8 mouse cellular contexts compared by ENCODE assay signal in the genomic region with DNA sequence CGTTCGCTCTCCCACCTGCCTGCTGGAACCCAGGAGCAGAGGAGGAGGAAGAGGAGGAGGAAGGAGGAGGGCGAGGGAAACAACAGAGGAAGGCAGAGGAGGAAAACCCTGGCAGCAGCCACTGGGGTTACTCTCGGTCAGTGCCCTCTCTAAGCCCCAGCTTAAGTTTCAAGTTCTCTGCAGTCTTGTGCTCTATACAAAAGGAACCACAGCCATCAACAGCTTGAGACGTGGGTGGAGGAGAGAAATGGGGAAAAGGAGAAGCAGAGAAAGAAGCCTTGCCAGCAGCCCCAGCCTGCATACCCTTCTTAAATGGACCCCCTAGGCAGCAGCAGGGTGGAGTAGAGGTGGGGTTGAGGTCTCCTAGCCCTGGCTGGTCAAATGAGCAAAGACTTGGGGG. TPM values are rescaled to one million over a fixed set of nuclear protein-coding genes. Genes with fewer than 3 reads are reported as not detected.
DNase-seq lines count a peak whose midpoint lies in the region; ATAC-seq and TF ChIP-seq lines count a peak whose summit lies in the region.

No protein-coding gene starts in this region.

- TF ChIP-seq POLR2A in cerebellum, adult 2 months (IDR thresholded peaks at IDR 0.05; ENCODE audit: borderline replicate concordance, insufficient read depth, low read length), result no peak

- H3K4me3 ChIP-seq in liver, embryonic 12.5 days, result no peak overlapping the region
- no peak overlapping the region for H3K4me3 ChIP-seq in kidney, embryonic 16.5 days (ENCODE audit: low read length)
- no peak overlapping the region for H3K4me3 ChIP-seq in cerebellum, adult 2 months (replicated peaks; ENCODE audit: insufficient read depth, low read depth, low read length)

- no peak overlapping the region for H3K9ac ChIP-seq in liver, embryonic 12.5 days
- H3K9ac ChIP-seq in kidney, embryonic 16.5 days (replicated peaks; ENCODE audit: low read length), result no peak overlapping the region

- H3K4me2 ChIP-seq in liver, embryonic 12.5 days, result no peak overlapping the region
- no peak overlapping the region for H3K4me2 ChIP-seq in kidney, embryonic 16.5 days (replicated peaks; ENCODE audit: low read depth, low read length)

- 43% methylated on average over 2 of the region's 5 CpGs for WGBS in liver, embryonic 12.5 days (ENCODE audit: insufficient replicate concordance)
- 10% methylated on average over 3 of the region's 5 CpGs for WGBS in kidney, embryonic 16.5 days
- 31% methylated on average over 3 of the region's 5 CpGs for WGBS in cerebellum, adult 2 months

- no peak for ATAC-seq in liver, embryonic 12.5 days
- peak; percentile 64; the same call in 1 of the 2 replicates for ATAC-seq in kidney, embryonic 16.5 days (ENCODE audit: low FRiP score, low TSS enrichment)
- ATAC-seq in monocyte, adult 5-6 weeks (replicated peaks; ENCODE audit: insufficient number of reproducible peaks, low FRiP score, low TSS enrichment, poor library complexity, severe bottlenecking), result peak; percentile 63

- DNase-seq in liver, result no peak
- DNase-seq in R1 (ENCODE audit: low read depth, low spot score), result peak; percentile 9
- peak; percentile 18 for DNase-seq in embryo, embryonic 9.5 days (ENCODE audit: extremely low spot score)
- no peak for DNase-seq in cerebellum, postnatal 36 days
- no peak for DNase-seq in cerebellum, adult 2 months

- H3K36me3 ChIP-seq in liver, embryonic 12.5 days, result peaks cover 11% of the 10 kb centered on the region; the same call in 1 of the 2 replicates
- H3K36me3 ChIP-seq in kidney, embryonic 16.5 days (ENCODE audit: insufficient read depth, low read length), result no peaks in the 10 kb centered on the region

- no peaks in the 10 kb centered on the region for H3K27me3 ChIP-seq in liver, embryonic 12.5 days (replicated peaks)
- no peaks in the 10 kb centered on the region for H3K27me3 ChIP-seq in kidney, embryonic 16.5 days (ENCODE audit: insufficient read depth, low read length)
- no peaks in the 10 kb centered on the region for H3K27me3 ChIP-seq in cerebellum, adult 2 months (ENCODE audit: control insufficient read depth, insufficient read depth, low read length)

- TF ChIP-seq CTCF in cerebellum, adult 2 months (IDR thresholded peaks at IDR 0.05; ENCODE audit: borderline replicate concordance, insufficient read depth, low read depth, low read length), result no peak

- no peaks in the 10 kb centered on the region for H3K9me3 ChIP-seq in liver, embryonic 12.5 days (replicated peaks)
- no peaks in the 10 kb centered on the region for H3K9me3 ChIP-seq in kidney, embryonic 16.5 days (ENCODE audit: low read length)

- H3K4me1 ChIP-seq in liver, embryonic 12.5 days, result peaks cover 39% of the 10 kb centered on the region
- peaks cover 16% of the 10 kb centered on the region for H3K4me1 ChIP-seq in kidney, embryonic 16.5 days (ENCODE audit: insufficient read depth, low read length)
- H3K4me1 ChIP-seq in cerebellum, adult 2 months (ENCODE audit: control insufficient read depth, insufficient read depth, low read length), result no peaks in the 10 kb centered on the region; the same call in 1 of the 2 replicates

- 0 out of 2 replicates have a peak overlapping the region, but pooled peaks have one; percentile 28 for H3K27ac ChIP-seq in liver, embryonic 12.5 days
- no peak overlapping the region for H3K27ac ChIP-seq in kidney, embryonic 16.5 days (ENCODE audit: low read length)
- no peak overlapping the region for H3K27ac ChIP-seq in cerebellum, adult 2 months (ENCODE audit: insufficient read depth, low read length)

RNA-seq across cellular contexts. Expression of gene Abca1, which starts 43.8 kb away (rescaled TPM):
- 9.8 and 10.1 TPM in 2 replicates for polyA plus RNA-seq in liver, embryonic 12.5 days (2016; fragmentation: Nextera tagmentation; extraction: Ambion mirVana)
- 4.5 and 4.8 TPM in 2 replicates for polyA plus RNA-seq in kidney, embryonic 16.5 days (2015; fragmentation: Nextera tagmentation; extraction: Ambion mirVana)
- 21.5 to 30.2 TPM (median 25.1 TPM) in 3 replicates for total RNA-seq in monocyte, adult 5-6 weeks (2017)
- polyA plus RNA-seq in cerebellum, adult 2 months (2012; rRNA removed), result 10.0 and 10.6 TPM in 2 replicates

Comparison
In these comparisons a context has a peak if more than half of its experiments do, and no peak if none do; other contexts are left out.
1. DNase-seq: peak in R1 (single experiment) and embryo, embryonic 9.5 days (single experiment); none in liver (single experiment), cerebellum, postnatal 36 days (0 of 2) and cerebellum, adult 2 months (0 of 2).